In the genomic region with DNA sequence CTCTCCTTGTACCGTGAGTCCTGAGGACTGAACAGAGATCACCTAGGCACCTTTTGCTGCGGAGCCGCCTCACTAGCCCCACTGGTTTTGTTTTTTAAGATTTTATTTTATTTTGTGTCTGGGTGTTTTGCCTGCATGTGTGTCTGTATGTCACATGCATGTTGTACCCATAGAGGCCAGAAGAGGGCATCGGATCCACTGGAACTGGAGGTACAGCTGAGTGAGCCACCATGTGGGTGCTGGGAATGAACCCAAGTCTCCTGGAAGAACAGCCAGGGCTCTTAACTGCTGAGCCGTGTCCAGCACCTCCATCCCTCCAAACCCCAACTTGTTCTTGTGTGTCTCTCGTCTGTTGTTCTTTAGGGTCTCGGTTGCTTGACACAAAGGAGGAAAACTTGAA, we compare ENCODE assay signal across 7 mouse cellular contexts. TPM values are rescaled to one million over a fixed set of nuclear protein-coding genes. Genes with fewer than 3 reads are reported as not detected.
A peak's percentile ranks its signal among the peaks of the same experiment; 100 is the strongest.
DNase-seq lines count a peak whose midpoint lies in the region; ATAC-seq and TF ChIP-seq lines count a peak whose summit lies in the region.

No protein-coding gene starts in this region.

- H3K27ac ChIP-seq in hindbrain, embryonic 15.5 days (replicated peaks): no peak overlapping the region
- no peak overlapping the region for H3K27ac ChIP-seq in hindbrain, embryonic 16.5 days (ENCODE audit: low read depth, low read length)
- H3K27ac ChIP-seq in liver, embryonic 14.5 days: no peak overlapping the region

- no peaks in the 10 kb centered on the region for H3K9me3 ChIP-seq in hindbrain, embryonic 15.5 days
- H3K9me3 ChIP-seq in hindbrain, embryonic 16.5 days (ENCODE audit: control insufficient read depth, low read length): no peaks in the 10 kb centered on the region
- H3K9me3 ChIP-seq in liver, embryonic 14.5 days (ENCODE audit: control insufficient read depth, low read length): no peaks in the 10 kb centered on the region

- ATAC-seq in hindbrain, embryonic 15.5 days (ENCODE audit: low FRiP score, low read depth): peak; percentile 69; the same call in 1 of the 2 replicates
- ATAC-seq in hindbrain, embryonic 16.5 days: no peak
- ATAC-seq in liver, embryonic 14.5 days (ENCODE audit: insufficient read depth): no peak

- no peaks in the 10 kb centered on the region for H3K4me1 ChIP-seq in hindbrain, embryonic 15.5 days (replicated peaks)
- no peaks in the 10 kb centered on the region for H3K4me1 ChIP-seq in hindbrain, embryonic 16.5 days (ENCODE audit: control insufficient read depth, insufficient read depth, low read depth, low read length)
- no peaks in the 10 kb centered on the region for H3K4me1 ChIP-seq in liver, embryonic 14.5 days (replicated peaks; ENCODE audit: control insufficient read depth in 2 of 2, insufficient read depth in 2 of 2, low read length in 1 of 2)

- peak; percentile 68 for DNase-seq in testis, postnatal 10 days (ENCODE audit: low spot score)
- DNase-seq in testis, postnatal 14 days (ENCODE audit: low spot score): no peak
- peak; percentile 43 to 73 for DNase-seq in cerebellum, postnatal 25 days
- no peak for DNase-seq in liver, embryonic 14.5 days (ENCODE audit: low read depth in 3 of 3, low spot score in 3 of 3)
- no peak for DNase-seq in urinary bladder, postnatal 25 days (ENCODE audit: low spot score)

- no peak for TF ChIP-seq EP300 in liver, embryonic 14.5 days (IDR thresholded peaks at IDR 0.05; ENCODE audit: low read depth)

- no peak overlapping the region for H3K9ac ChIP-seq in hindbrain, embryonic 15.5 days
- no peak overlapping the region for H3K9ac ChIP-seq in hindbrain, embryonic 16.5 days (ENCODE audit: low read depth, low read length)
- H3K9ac ChIP-seq in liver, embryonic 14.5 days (replicated peaks): no peak overlapping the region

- H3K36me3 ChIP-seq in hindbrain, embryonic 15.5 days: peaks cover 96% of the 10 kb centered on the region
- H3K36me3 ChIP-seq in hindbrain, embryonic 16.5 days (ENCODE audit: control insufficient read depth, insufficient read depth, low read length): peaks cover 78% of the 10 kb centered on the region
- peaks cover 96% of the 10 kb centered on the region for H3K36me3 ChIP-seq in liver, embryonic 14.5 days (replicated peaks; ENCODE audit: control insufficient read depth, insufficient read depth, low read depth)

- TF ChIP-seq CTCF in liver, embryonic 14.5 days (IDR thresholded peaks at IDR 0.05; ENCODE audit: low read depth): peak; percentile 72

- H3K27me3 ChIP-seq in hindbrain, embryonic 15.5 days: no peaks in the 10 kb centered on the region
- no peaks in the 10 kb centered on the region for H3K27me3 ChIP-seq in hindbrain, embryonic 16.5 days (replicated peaks; ENCODE audit: control insufficient read depth, insufficient read depth, low read length)
- H3K27me3 ChIP-seq in liver, embryonic 14.5 days (ENCODE audit: control insufficient read depth, insufficient read depth, low read length): no peaks in the 10 kb centered on the region

- WGBS in hindbrain, embryonic 15.5 days: 84% methylated on average over 7 of the region's 7 CpGs
- 88% methylated on average over 7 of the region's 7 CpGs for WGBS in hindbrain, embryonic 16.5 days
- WGBS in liver, embryonic 14.5 days (ENCODE audit: insufficient replicate concordance): 83% methylated on average over 7 of the region's 7 CpGs

- no peak overlapping the region for H3K4me2 ChIP-seq in hindbrain, embryonic 15.5 days
- H3K4me2 ChIP-seq in hindbrain, embryonic 16.5 days (ENCODE audit: low read length): no peak overlapping the region
- H3K4me2 ChIP-seq in liver, embryonic 14.5 days (ENCODE audit: low read depth): no peak overlapping the region

- no peak overlapping the region for H3K4me3 ChIP-seq in hindbrain, embryonic 15.5 days
- no peak overlapping the region for H3K4me3 ChIP-seq in hindbrain, embryonic 16.5 days (ENCODE audit: low read length)
- H3K4me3 ChIP-seq in liver, embryonic 14.5 days (ENCODE audit: insufficient read depth in 1 of 2, low read depth in 2 of 2, low read length in 2 of 2): no peak overlapping the region

RNA-seq across cellular contexts. Expression of gene Chd4, which starts 15.1 kb away (rescaled TPM):
- 90.3 and 93.1 TPM in 2 replicates for polyA plus RNA-seq in hindbrain, embryonic 15.5 days (2015; fragmentation: Nextera tagmentation; extraction: Ambion mirVana)
- polyA plus RNA-seq in hindbrain, embryonic 16.5 days (2015; fragmentation: Nextera tagmentation; extraction: Ambion mirVana): 66.6 and 68.4 TPM in 2 replicates
- 13.9 and 24.7 TPM in 2 replicates for polyA plus RNA-seq in liver, embryonic 14.5 days (2012; rRNA removed)
- 19.7 and 24.3 TPM in 2 replicates for polyA plus RNA-seq in liver, embryonic 14.5 days (2014; fragmentation: Nextera tagmentation; extraction: Ambion mirVana)

RNA-seq across cellular contexts. Expression of gene Nop2, which starts 20.8 kb away (rescaled TPM):
- 47.7 and 49.7 TPM in 2 replicates for polyA plus RNA-seq in hindbrain, embryonic 15.5 days (2015; fragmentation: Nextera tagmentation; extraction: Ambion mirVana)
- 48.6 and 50.7 TPM in 2 replicates for polyA plus RNA-seq in hindbrain, embryonic 16.5 days (2015; fragmentation: Nextera tagmentation; extraction: Ambion mirVana)
- 18.9 and 24.5 TPM in 2 replicates for polyA plus RNA-seq in liver, embryonic 14.5 days (2012; rRNA removed)
- 33.1 and 33.7 TPM in 2 replicates for polyA plus RNA-seq in liver, embryonic 14.5 days (2014; fragmentation: Nextera tagmentation; extraction: Ambion mirVana)

RNA-seq across cellular contexts. Expression of gene Iffo1, which starts 34.1 kb away (rescaled TPM):
- polyA plus RNA-seq in hindbrain, embryonic 15.5 days (2015; fragmentation: Nextera tagmentation; extraction: Ambion mirVana): 22.1 and 23.7 TPM in 2 replicates
- polyA plus RNA-seq in hindbrain, embryonic 16.5 days (2015; fragmentation: Nextera tagmentation; extraction: Ambion mirVana): 20.3 and 21.9 TPM in 2 replicates
- 4.8 and 6.0 TPM in 2 replicates for polyA plus RNA-seq in liver, embryonic 14.5 days (2012; rRNA removed)
- 1.8 and 3.7 TPM in 2 replicates for polyA plus RNA-seq in liver, embryonic 14.5 days (2014; fragmentation: Nextera tagmentation; extraction: Ambion mirVana)

RNA-seq across cellular contexts. Expression of gene Lpar5, which starts 43.2 kb away (rescaled TPM):
- 0.54 and 1.0 TPM in 2 replicates for polyA plus RNA-seq in hindbrain, embryonic 15.5 days (2015; fragmentation: Nextera tagmentation; extraction: Ambion mirVana)
- polyA plus RNA-seq in hindbrain, embryonic 16.5 days (2015; fragmentation: Nextera tagmentation; extraction: Ambion mirVana): 0.36 and 0.85 TPM in 2 replicates
- polyA plus RNA-seq in liver, embryonic 14.5 days (2012; rRNA removed): 1.6 and 1.8 TPM in 2 replicates
- polyA plus RNA-seq in liver, embryonic 14.5 days (2014; fragmentation: Nextera tagmentation; extraction: Ambion mirVana): 0.68 and 1.0 TPM in 2 replicates

RNA-seq across cellular contexts. Expression of gene Gapdh, which starts 55.3 kb away (rescaled TPM):
- polyA plus RNA-seq in hindbrain, embryonic 15.5 days (2015; fragmentation: Nextera tagmentation; extraction: Ambion mirVana): 1,531 and 1,630 TPM in 2 replicates
- polyA plus RNA-seq in hindbrain, embryonic 16.5 days (2015; fragmentation: Nextera tagmentation; extraction: Ambion mirVana): 1,587 and 1,624 TPM in 2 replicates
- polyA plus RNA-seq in liver, embryonic 14.5 days (2012; rRNA removed): 1,485 and 1,875 TPM in 2 replicates
- 960 and 1,040 TPM in 2 replicates for polyA plus RNA-seq in liver, embryonic 14.5 days (2014; fragmentation: Nextera tagmentation; extraction: Ambion mirVana)

Comparison
In these comparisons a context has a peak if more than half of its experiments do, and no peak if none do; other contexts are left out.
1. DNase-seq: peak in testis, postnatal 10 days (single experiment) and cerebellum, postnatal 25 days (2 of 2); none in testis, postnatal 14 days (single experiment), liver, embryonic 14.5 days (0 of 3) and urinary bladder, postnatal 25 days (single experiment).